Mouse (Mus musculus) hindbrain, embryonic 16.5 days (tissue): ENCODE results near the gene Pgm5. TPM values are rescaled to one million over a fixed set of nuclear protein-coding genes. Genes with fewer than 3 reads are reported as not detected.
A peak's percentile ranks its signal among the peaks of the same experiment; 100 is the strongest.
"Not testable (repeated sequence)": the region's sequence is repeated elsewhere in the genome, so short reads cannot be mapped to it uniquely, and the experiment has no call there.

ENCODE experiments used
- ATAC-seq: fragments of 200-750 bp; cut with Nextera tagmentation; 2 replicates; pipeline ENCODE4 v1.8.0; 2017; ENCODE audit warnings: moderate TSS enrichment, moderate library complexity
- H3K27ac ChIP-seq: fragments of 300-500 bp; sonication (generic); 2 replicates; pipeline ENCODE4 v1.5.1; 2014; ENCODE audit warnings: low read depth, mild to moderate bottlenecking, control low read depth, low read length, moderate library complexity
- H3K27me3 ChIP-seq: fragments of 300-500 bp; sonication (generic); replicated peaks from 2 replicates; pipeline ENCODE4 v1.6.1; 2014; ENCODE audit warnings: low read length; ENCODE audit not compliant: control insufficient read depth, insufficient read depth
- H3K36me3 ChIP-seq: fragments of 300-500 bp; sonication (generic); 2 replicates; pipeline ENCODE4 v1.6.1; 2014; ENCODE audit warnings: mild to moderate bottlenecking, low read length, moderate library complexity, mixed read lengths; ENCODE audit not compliant: control insufficient read depth, insufficient read depth
- H3K4me1 ChIP-seq: fragments of 300-500 bp; sonication (generic); 2 replicates; pipeline ENCODE4 v1.6.1; 2014; ENCODE audit warnings: low read depth, low read length; ENCODE audit not compliant: control insufficient read depth, insufficient read depth
- H3K4me2 ChIP-seq: fragments of 300-500 bp; sonication (generic); 2 replicates; pipeline ENCODE4 v1.6.1; 2014; ENCODE audit warnings: mild to moderate bottlenecking, low read length, control low read depth, moderate library complexity
- H3K4me3 ChIP-seq: fragments of 300-500 bp; sonication (generic); 2 replicates; pipeline ENCODE4 v1.5.1; 2014; ENCODE audit warnings: mild to moderate bottlenecking, low read length, control low read depth, moderate library complexity
- H3K9ac ChIP-seq: fragments of 300-500 bp; sonication (generic); 2 replicates; pipeline ENCODE4 v1.6.1; 2014; ENCODE audit warnings: low read depth, mild to moderate bottlenecking, control low read depth, low read length, moderate library complexity
- H3K9me3 ChIP-seq: fragments of 300-500 bp; sonication (generic); 2 replicates; pipeline ENCODE4 v1.6.1; 2014; ENCODE audit warnings: mild to moderate bottlenecking, low read length, moderate library complexity; ENCODE audit not compliant: control insufficient read depth
- WGBS: fragments of 180-500 bp; shearing (Covaris S2); extraction: QIAGEN DNeasy Blood & Tissue Kit; methylation state at CpG from one replicate; pipeline ENCODE4 v1.1.7; 2014; 5-methylcytosine and 5-hydroxymethylcytosine counted together
- polyA plus RNA-seq: library from polyadenylated mRNA; unstranded; fragments of >200 nt; fragmentation: Nextera tagmentation; extraction: Ambion mirVana; gene quantifications from 2 replicates; pipeline ENCODE4 v1.2.1, GENCODE M21; 2015

Gene Pgm5
- polyA plus RNA-seq, 1 experiment from 2014 or later, result 1.7 TPM

GRCm38 (mm10) chr19:24898737-24899577, 37.3 kb upstream of the Pgm5 start:
- WGBS, result 2% methylated on average over 34 of the region's 34 CpGs
- Histone ChIP-seq H3K27me3 (peaks cover 50% of the 10 kb centered on the region), H3K36me3 (no peaks in the 10 kb centered on the region), H3K9me3 (no peaks in the 10 kb centered on the region), H3K4me2 (peak overlapping the region; percentile 69), H3K4me1 (peaks cover 17% of the 10 kb centered on the region), H3K9ac (no peak overlapping the region), H3K27ac (no peak overlapping the region), H3K4me3 (peak overlapping the region; percentile 41)
- ATAC-seq, result peak; percentile 23; the same call in 1 of the 2 replicates

- no peak for ATAC-seq
- no peak overlapping the region for H3K4me3 ChIP-seq
- no peak overlapping the region for H3K27ac ChIP-seq
- no peak overlapping the region for H3K4me2 ChIP-seq
- peaks cover 17% of the 10 kb centered on the region for H3K4me1 ChIP-seq
- WGBS, result 2% methylated on average over 20 of the region's 20 CpGs
- no peaks in the 10 kb centered on the region for H3K36me3 ChIP-seq
- H3K27me3 ChIP-seq, result peaks cover 50% of the 10 kb centered on the region
- H3K9ac ChIP-seq, result no peak overlapping the region
- H3K9me3 ChIP-seq, result no peaks in the 10 kb centered on the region
Measured at GRCm38 (mm10) chr19:24897896-24898736, 36.5 kb upstream of the Pgm5 start.

GRCm38 (mm10) chr19:24897006-24897895, 35.6 kb upstream of the Pgm5 start:
- 1% methylated on average over 52 of the region's 57 CpGs for WGBS
- H3K4me3 ChIP-seq, result peak overlapping the region; percentile 10; the same call in 1 of the 2 replicates
- ATAC-seq, result no peak
- no peaks in the 10 kb centered on the region for H3K9me3 ChIP-seq
- peak overlapping the region; percentile 20 for H3K4me2 ChIP-seq
- H3K27ac ChIP-seq, result no peak overlapping the region
- H3K27me3 ChIP-seq, result peaks cover 45% of the 10 kb centered on the region
- H3K4me1 ChIP-seq, result peaks cover 17% of the 10 kb centered on the region
- H3K36me3 ChIP-seq, result no peaks in the 10 kb centered on the region
- H3K9ac ChIP-seq, result no peak overlapping the region

GRCm38 (mm10) chr19:24896536-24896935, 34.9 kb upstream of the Pgm5 start:
- ATAC-seq, result no peak
- no peaks in the 10 kb centered on the region for H3K36me3 ChIP-seq
- no peak overlapping the region for H3K4me3 ChIP-seq
- H3K9me3 ChIP-seq, result no peaks in the 10 kb centered on the region
- peaks cover 17% of the 10 kb centered on the region for H3K4me1 ChIP-seq
- no peak overlapping the region for H3K4me2 ChIP-seq
- 21% methylated on average over 4 of the region's 4 CpGs for WGBS
- no peak overlapping the region for H3K27ac ChIP-seq
- H3K27me3 ChIP-seq, result peaks cover 38% of the 10 kb centered on the region
- no peak overlapping the region for H3K9ac ChIP-seq

- Histone ChIP-seq H3K9me3 (no peaks in the 10 kb centered on the region), H3K36me3 (no peaks in the 10 kb centered on the region), H3K4me2 (no peak overlapping the region), H3K4me1 (no peaks in the 10 kb centered on the region), H3K4me3 (no peak overlapping the region), H3K27ac (no peak overlapping the region), H3K27me3 (no peaks in the 10 kb centered on the region), H3K9ac (no peak overlapping the region)
- no peak for ATAC-seq
- 86% methylated on average over 3 of the region's 3 CpGs for WGBS
Measured at GRCm38 (mm10) chr19:24886888-24887287, 25.2 kb upstream of the Pgm5 start.

- no peaks in the 10 kb centered on the region for H3K4me1 ChIP-seq
- H3K27me3 ChIP-seq, result no peaks in the 10 kb centered on the region
- 13% methylated on average over 5 of the region's 5 CpGs for WGBS
- no peaks in the 10 kb centered on the region for H3K36me3 ChIP-seq
- no peak overlapping the region for H3K4me2 ChIP-seq
- no peak overlapping the region for H3K4me3 ChIP-seq
- no peak overlapping the region for H3K9ac ChIP-seq
- 0 out of 2 replicates have a peak, but pooled peaks have one; percentile 40 for ATAC-seq
- H3K27ac ChIP-seq, result no peak overlapping the region
- no peaks in the 10 kb centered on the region for H3K9me3 ChIP-seq
Measured at GRCm38 (mm10) chr19:24885504-24885903, 23.8 kb upstream of the Pgm5 start.

- Histone ChIP-seq H3K4me3 (no peak overlapping the region), H3K36me3 (no peaks in the 10 kb centered on the region), H3K27me3 (no peaks in the 10 kb centered on the region), H3K27ac (no peak overlapping the region), H3K4me2 (no peak overlapping the region), H3K9ac (no peak overlapping the region), H3K9me3 (no peaks in the 10 kb centered on the region), H3K4me1 (no peaks in the 10 kb centered on the region)
- ATAC-seq, result no peak
- 63% methylated on average over 4 of the region's 4 CpGs for WGBS
Measured at GRCm38 (mm10) chr19:24881237-24881636, 19.6 kb upstream of the Pgm5 start.

GRCm38 (mm10) chr19:24875129-24875870, 13.6 kb upstream of the Pgm5 start, which contains the start of gene Gm10053:
Gm10053 (plus strand) TSS chr19:24875686.
- not testable (repeated sequence) for H3K36me3 ChIP-seq, H3K9ac ChIP-seq, H3K9me3 ChIP-seq, ATAC-seq, H3K27me3 ChIP-seq, H3K4me2 ChIP-seq, H3K4me3 ChIP-seq, H3K27ac ChIP-seq, H3K4me1 ChIP-seq
- WGBS, result 88% methylated on average over 23 of the region's 26 CpGs
